Mouse (Mus musculus) cerebellum, adult 2 months (tissue): ENCODE data around the gene Jund. TPM values are rescaled to one million over a fixed set of nuclear protein-coding genes. Genes with fewer than 3 reads are reported as not detected.

Experiments used
- DNase-seq, 2 experiments: peaks; one replicate each; pipeline ENCODE4 v3.0.0; 2021
- H3K27ac ChIP-seq: fragments of 200-500 bp; 2 replicates; pipeline ENCODE4 v1.5.1; 2012; ENCODE audit warnings: low read length, control low read depth, inconsistent platforms; ENCODE audit not compliant: insufficient read depth
- H3K27me3 ChIP-seq: fragments of 200-500 bp; 2 replicates; pipeline ENCODE4 v1.6.1; 2012; ENCODE audit warnings: inconsistent platforms, mild to moderate bottlenecking, low read length, moderate library complexity; ENCODE audit not compliant: control insufficient read depth, insufficient read depth
- H3K4me1 ChIP-seq: fragments of 200-500 bp; 2 replicates; pipeline ENCODE4 v1.6.1; 2011; ENCODE audit warnings: low read length; ENCODE audit not compliant: control insufficient read depth, insufficient read depth
- H3K4me3 ChIP-seq: fragments of 200-500 bp; replicated peaks from 2 replicates; pipeline ENCODE3; 2011; ENCODE audit warnings: mild to moderate bottlenecking, low read depth, low read length, control low read depth; ENCODE audit not compliant: insufficient read depth
- CTCF ChIP-seq: fragments of 200-500 bp; IDR thresholded peaks from 2 replicates; pipeline ENCODE4 v1.5.1; 2011; ENCODE audit warnings: low read depth, mild to moderate bottlenecking, control low read depth, low read length, moderate library complexity, borderline replicate concordance; ENCODE audit not compliant: insufficient read depth
- POLR2A ChIP-seq: fragments of 200-500 bp; IDR thresholded peaks from 2 replicates; pipeline ENCODE4 v1.6.1; 2011; ENCODE audit warnings: low read length, control low read depth, borderline replicate concordance; ENCODE audit not compliant: insufficient read depth
- WGBS: fragments of 180-500 bp; shearing (Covaris S2); methylation state at CpG from one replicate; pipeline ENCODE4 v1.1.7; 2018; 5-methylcytosine and 5-hydroxymethylcytosine counted together
- polyA plus RNA-seq: library from polyadenylated mRNA; depleted of rRNA; stranded (reverse); fragments of >200 nt; gene quantifications from 2 replicates; pipeline ENCODE4 v1.2.3, GENCODE M21; 2012; rRNA removed

Jund gene
- 252 and 274 TPM in 2 replicates for polyA plus RNA-seq

DNA sequence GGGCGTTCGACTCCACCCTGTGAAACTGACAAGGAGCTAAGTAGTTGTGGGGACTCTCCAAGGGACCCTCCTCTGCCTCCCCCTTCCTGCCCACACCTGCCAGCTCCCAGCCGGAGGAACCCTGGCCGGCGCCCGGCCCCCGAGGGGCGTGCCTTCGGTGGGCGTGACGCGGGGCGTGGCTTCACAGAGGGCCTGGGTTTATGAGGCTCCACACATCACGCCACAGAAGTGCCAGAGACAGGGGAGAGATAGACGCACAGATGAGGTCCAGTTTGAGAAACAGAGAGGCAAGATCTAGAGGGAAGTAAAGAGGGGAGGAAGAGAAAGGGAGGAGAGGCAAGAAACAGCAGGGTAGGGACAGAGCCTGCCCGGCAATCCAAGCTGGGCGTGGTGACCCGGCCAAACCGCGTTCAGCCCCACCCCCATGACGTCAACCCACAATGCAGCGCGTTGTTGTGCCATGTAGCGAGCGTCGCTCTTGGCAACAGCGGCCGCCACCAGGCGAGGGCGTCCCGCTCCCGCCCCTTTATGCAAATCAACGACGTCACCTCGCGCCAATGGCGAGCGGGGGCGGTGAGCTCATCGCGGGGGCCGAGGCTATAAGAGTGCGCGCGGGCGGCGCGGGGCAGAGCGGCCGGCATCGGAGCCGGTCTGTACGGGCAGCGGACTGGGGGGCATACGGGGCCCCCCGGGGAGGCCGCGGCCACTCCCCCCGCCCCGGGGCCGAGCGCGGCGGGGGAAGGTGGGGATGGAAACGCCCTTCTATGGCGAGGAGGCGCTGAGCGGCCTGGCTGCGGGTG is at the start of gene Jund:
TSS of gene Jund (plus strand) at position 640 of the 800 bp plus-strand sequence.
- Histone ChIP-seq H3K4me1 (peaks cover 37% of the 10 kb centered on the region), H3K27ac (peak within 1 kb of the TSS; percentile 97), H3K27me3 (no peaks in the 10 kb centered on the region), H3K4me3 (peak within 1 kb of the TSS; percentile 80)
- DNase-seq: peak; percentile 99
- 1% methylated on average over 66 of the region's 69 CpGs for WGBS
- TF ChIP-seq POLR2A: peak; percentile 100
- TF ChIP-seq CTCF: no peak

DNA sequence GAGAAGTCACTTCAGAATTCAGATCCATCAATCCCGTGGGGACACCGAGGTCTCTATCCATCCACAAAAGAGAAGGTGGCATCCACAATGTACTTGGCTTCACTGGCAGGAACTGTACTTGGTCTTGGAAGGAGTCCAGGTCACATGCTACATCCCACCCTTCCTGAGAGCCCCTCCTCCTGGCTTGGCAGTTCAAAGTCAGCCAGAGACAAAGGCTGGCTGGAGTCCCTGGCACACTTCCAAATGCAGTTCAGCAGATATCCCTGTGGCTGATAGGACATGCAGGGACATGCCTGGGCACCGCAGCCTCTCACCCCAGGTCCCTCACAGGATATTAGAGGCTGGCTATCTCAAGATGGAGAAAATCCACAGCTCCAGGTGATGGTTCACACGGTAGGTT is 49.4 kb upstream of the Jund start:
- Histone ChIP-seq H3K27ac (no peak overlapping the region), H3K27me3 (no peaks in the 10 kb centered on the region), H3K4me1 (peaks cover 7% of the 10 kb centered on the region; the same call in 1 of the 2 replicates), H3K4me3 (no peak overlapping the region)
- 12% methylated on average over 4 of the region's 4 CpGs for WGBS
- no peak for TF ChIP-seq CTCF
- TF ChIP-seq POLR2A: no peak
- DNase-seq: peak; percentile 52 to 66

- WGBS: 94% methylated on average over 17 of the region's 17 CpGs
Observed at GRCm38 (mm10) chr8:70650351-70650750, 48.4 kb upstream of the Jund start.

DNA sequence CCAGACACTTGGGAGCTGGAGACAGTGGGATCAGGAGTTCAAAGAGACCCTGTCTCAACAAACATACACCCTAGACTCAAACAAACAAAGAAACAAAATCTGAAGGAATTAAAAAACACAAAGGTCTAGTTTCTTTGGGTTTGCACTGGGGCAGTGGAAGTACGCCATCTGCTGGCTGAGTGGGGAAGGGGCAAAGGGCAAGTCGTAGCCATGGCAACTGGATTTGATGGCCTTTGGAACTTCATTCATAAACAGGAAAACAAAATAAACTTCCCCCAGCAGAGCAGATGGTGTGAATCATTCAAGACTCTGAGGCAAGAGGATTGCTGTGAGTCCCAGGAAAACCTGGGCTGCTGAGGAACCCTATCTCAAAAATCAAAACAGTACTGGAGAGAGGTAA is 45.5 kb upstream of the Jund start:
- H3K4me3 ChIP-seq: no peak overlapping the region
- WGBS: 53% methylated on average over 2 of the region's 2 CpGs
- peak; percentile 51; the same call in 1 of the 2 replicates for TF ChIP-seq CTCF
- TF ChIP-seq POLR2A: no peak
- peaks cover 7% of the 10 kb centered on the region; the same call in 1 of the 2 replicates for H3K4me1 ChIP-seq
- DNase-seq: no peak
- H3K27ac ChIP-seq: no peak overlapping the region
- no peaks in the 10 kb centered on the region for H3K27me3 ChIP-seq

More at GRCm38 (mm10) chr8:70650351-70650750, 48.4 kb upstream of the Jund start:
- no peak for DNase-seq
- no peaks in the 10 kb centered on the region for H3K27me3 ChIP-seq
- H3K4me1 ChIP-seq: peaks cover 7% of the 10 kb centered on the region; the same call in 1 of the 2 replicates
- H3K4me3 ChIP-seq: no peak overlapping the region
- no peak for TF ChIP-seq POLR2A
- TF ChIP-seq CTCF: no peak
- H3K27ac ChIP-seq: no peak overlapping the region

- Histone ChIP-seq H3K4me3 (no peak overlapping the region), H3K27ac (no peak overlapping the region), H3K27me3 (no peaks in the 10 kb centered on the region), H3K4me1 (peaks cover 6% of the 10 kb centered on the region; the same call in 1 of the 2 replicates)
- DNase-seq: no peak
- WGBS: 90% methylated on average over 1 of the region's 1 CpGs
- TF ChIP-seq POLR2A (no peak), CTCF (no peak)
Observed at GRCm38 (mm10) chr8:70654121-70654520, 44.6 kb upstream of the Jund start.

DNA sequence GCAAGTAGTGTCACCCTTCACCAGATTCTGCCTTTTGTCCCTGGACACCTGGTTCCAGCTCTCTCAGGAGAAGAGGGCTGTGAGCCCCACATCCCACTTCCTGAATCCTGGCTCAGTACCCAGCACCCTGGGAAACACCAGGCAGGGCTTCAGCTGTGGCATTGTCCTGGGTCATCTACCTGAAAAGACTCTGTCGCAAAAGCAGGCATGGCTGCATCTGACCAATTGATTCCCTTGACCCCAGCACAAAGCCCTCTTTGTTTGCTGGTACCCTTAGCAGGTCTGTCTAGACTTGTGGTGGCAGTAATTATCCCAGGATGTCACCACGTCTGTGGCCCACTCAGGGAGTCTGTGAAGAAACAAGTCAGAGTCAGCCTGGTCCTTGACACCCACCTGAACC is 43.3 kb upstream of the Jund start:
- TF ChIP-seq CTCF (no peak), POLR2A (no peak)
- 58% methylated on average over 2 of the region's 2 CpGs for WGBS
- no peak overlapping the region for H3K27ac ChIP-seq
- no peaks in the 10 kb centered on the region for H3K27me3 ChIP-seq
- no peaks in the 10 kb centered on the region for H3K4me1 ChIP-seq
- DNase-seq: no peak
- no peak overlapping the region for H3K4me3 ChIP-seq

GRCm38 (mm10) chr8:70656193-70656790 is 42.5 kb upstream of the Jund start:
- no peak for DNase-seq
- H3K27ac ChIP-seq: no peak overlapping the region
- WGBS: 41% methylated on average over 13 of the region's 13 CpGs

DNA sequence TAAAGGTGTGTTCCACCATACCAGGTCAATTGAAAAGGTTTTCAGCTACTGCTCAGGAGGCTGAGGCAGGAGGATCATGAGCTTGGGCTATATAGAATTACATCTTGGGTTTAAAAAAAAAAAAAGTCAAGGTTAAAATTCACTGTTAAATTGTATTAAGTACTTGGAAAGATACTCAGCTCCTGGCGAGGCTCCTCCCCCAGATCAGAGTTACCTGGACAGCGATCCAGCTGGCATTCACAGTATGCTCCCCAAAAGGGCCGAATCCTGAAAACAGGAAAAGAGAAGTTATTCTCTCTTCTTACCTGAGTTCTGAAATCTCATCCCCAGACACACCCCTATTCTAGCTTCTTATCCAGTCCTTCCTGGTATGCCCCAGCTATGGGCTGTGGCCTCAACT is 41.5 kb upstream of the Jund start:
- no peak for DNase-seq
- Histone ChIP-seq H3K4me1 (no peaks in the 10 kb centered on the region), H3K27ac (no peak overlapping the region), H3K27me3 (no peaks in the 10 kb centered on the region), H3K4me3 (no peak overlapping the region)
- 93% methylated on average over 3 of the region's 3 CpGs for WGBS
- no peak for TF ChIP-seq POLR2A
- no peak for TF ChIP-seq CTCF

More at GRCm38 (mm10) chr8:70656193-70656790, 42.5 kb upstream of the Jund start:
- no peaks in the 10 kb centered on the region for H3K4me1 ChIP-seq
- no peaks in the 10 kb centered on the region for H3K27me3 ChIP-seq
- no peak overlapping the region for H3K4me3 ChIP-seq
- no peak for TF ChIP-seq POLR2A
- no peak for TF ChIP-seq CTCF
